Mouse (Mus musculus): ENCODE results near the gene Rab8b.

DNA sequence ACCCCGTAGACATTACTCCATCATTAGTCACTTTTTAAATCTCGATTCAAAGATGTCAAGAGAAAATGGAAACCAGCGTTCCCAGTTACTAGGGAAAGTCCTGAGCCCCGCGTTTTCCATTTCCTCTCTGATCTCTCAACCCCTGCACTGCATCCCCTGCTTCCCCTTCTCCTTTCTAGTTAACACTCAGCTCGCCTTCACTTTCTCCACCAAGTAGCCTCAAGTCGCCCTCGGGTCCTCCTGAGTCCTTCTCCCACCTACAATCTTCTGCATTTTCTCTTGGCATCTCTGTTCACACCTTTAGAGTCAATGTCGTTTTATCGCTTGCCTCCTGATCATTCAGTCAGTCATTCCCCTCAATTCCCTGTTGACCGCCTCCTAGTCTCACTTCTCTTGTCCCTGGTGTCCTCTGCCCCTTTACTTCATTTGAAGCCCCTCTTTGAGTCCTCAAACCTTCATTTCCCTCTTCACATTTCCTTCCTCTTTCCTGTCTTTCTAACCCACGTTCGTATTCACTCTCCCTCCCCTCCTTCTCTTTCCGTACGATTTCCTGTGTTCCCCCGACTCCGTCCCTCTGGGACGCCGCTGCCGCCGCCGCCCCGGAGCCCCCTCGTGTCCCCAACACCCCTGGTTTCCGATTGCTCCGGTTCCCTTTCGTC is 686 bp downstream of the Rab8b start:
- no peak for TF ChIP-seq POLR2A (IDR thresholded peaks at IDR 0.05; ENCODE audit: low read depth, low read length)
- TF ChIP-seq CTCF (IDR thresholded peaks at IDR 0.05; ENCODE audit: extremely low read depth, insufficient read depth, insufficient read length, insufficient replicate concordance), result no peak

Measured in spleen, adult 2 months (tissue).